ENCODE assay signal across 11 mouse cellular contexts in the genomic region with DNA sequence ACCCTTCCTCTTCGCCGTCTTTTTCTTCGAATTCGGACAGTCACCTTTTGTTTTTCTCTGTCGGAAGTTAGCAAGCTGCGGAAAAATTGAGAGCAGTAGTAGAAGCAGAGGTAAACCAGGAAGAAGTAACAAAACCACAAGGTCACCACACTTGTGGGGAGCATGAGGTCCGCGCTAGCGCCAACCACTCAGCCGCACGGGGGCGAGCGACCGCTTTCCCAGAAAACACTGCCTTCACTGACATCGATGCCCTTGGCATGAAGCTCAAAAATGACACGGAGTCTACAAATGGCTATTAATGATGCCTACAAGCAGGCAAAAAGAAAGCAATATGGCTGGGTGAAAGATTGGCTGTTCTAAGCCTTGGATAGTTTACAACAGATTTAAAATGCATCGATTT. TPM values are rescaled to one million over a fixed set of nuclear protein-coding genes. Genes with fewer than 3 reads are reported as not detected.
DNase-seq lines count a peak whose midpoint lies in the region; ATAC-seq and TF ChIP-seq lines count a peak whose summit lies in the region.
"Had no signal": no experiment of that assay in that cellular context is flagged by ENCODE, and none has a peak within 500 bp of the region (broad histone marks: within the 10 kb centered on the region; RNA-seq: fewer than 3 reads in every experiment).

Gene AC141477.1 (minus strand): TSS at position 164 of the 400 bp plus-strand sequence.

- H3K4me1 ChIP-seq in intestine, embryonic 15.5 days (replicated peaks) = peaks cover 9% of the 10 kb centered on the region; the same call in 1 of the 2 replicates
- H3K4me1 ChIP-seq in intestine, postnatal 0 days (replicated peaks; ENCODE audit: control insufficient read depth, insufficient read depth, low read length) = 0 out of 2 replicates have a peak, but pooled peaks cover 4% of the 10 kb centered on the region
- H3K4me1 ChIP-seq in E14TG2a.4 (replicated peaks; ENCODE audit: low read depth, low read length) = peaks cover 71% of the 10 kb centered on the region
- peaks cover 19% of the 10 kb centered on the region for H3K4me1 ChIP-seq in limb, embryonic 13.5 days

- H3K27ac ChIP-seq in intestine, embryonic 15.5 days = no peak within 1 kb of the TSS
- no peak within 1 kb of the TSS for H3K27ac ChIP-seq in intestine, postnatal 0 days (ENCODE audit: low read depth, low read length)
- no peak within 1 kb of the TSS for H3K27ac ChIP-seq in limb, embryonic 13.5 days

- no peak within 1 kb of the TSS for H3K9ac ChIP-seq in intestine, embryonic 15.5 days
- H3K9ac ChIP-seq in intestine, postnatal 0 days (ENCODE audit: low read depth, low read length) = no peak within 1 kb of the TSS
- peak within 1 kb of the TSS; percentile 78 for H3K9ac ChIP-seq in limb, embryonic 13.5 days

- H3K4me3 ChIP-seq in intestine, embryonic 15.5 days (replicated peaks) = peak within 1 kb of the TSS; percentile 79; the same call in 1 of the 2 replicates
- H3K4me3 ChIP-seq in intestine, postnatal 0 days (ENCODE audit: low read depth, low read length) = no peak within 1 kb of the TSS
- peak within 1 kb of the TSS; percentile 96 for H3K4me3 ChIP-seq in E14TG2a.4 (replicated peaks; ENCODE audit: low read length)
- H3K4me3 ChIP-seq in limb, embryonic 13.5 days = peak within 1 kb of the TSS; percentile 86

- H3K36me3 ChIP-seq in intestine, embryonic 15.5 days = peaks cover 21% of the 10 kb centered on the region
- peaks cover 42% of the 10 kb centered on the region for H3K36me3 ChIP-seq in intestine, postnatal 0 days (ENCODE audit: control insufficient read depth, insufficient read depth)
- peaks cover 61% of the 10 kb centered on the region for H3K36me3 ChIP-seq in E14TG2a.4 (ENCODE audit: insufficient read depth, low read length)
- peaks cover 46% of the 10 kb centered on the region for H3K36me3 ChIP-seq in limb, embryonic 13.5 days

- no peaks in the 10 kb centered on the region for H3K9me3 ChIP-seq in intestine, embryonic 15.5 days
- no peaks in the 10 kb centered on the region for H3K9me3 ChIP-seq in intestine, postnatal 0 days (ENCODE audit: control insufficient read depth)
- H3K9me3 ChIP-seq in E14TG2a.4 (ENCODE audit: low read length) = no peaks in the 10 kb centered on the region
- no peaks in the 10 kb centered on the region for H3K9me3 ChIP-seq in limb, embryonic 13.5 days

- WGBS in intestine, embryonic 15.5 days = 95% methylated on average over 17 of the region's 17 CpGs
- 96% methylated on average over 17 of the region's 17 CpGs for WGBS in intestine, postnatal 0 days
- WGBS in limb, embryonic 13.5 days = 96% methylated on average over 17 of the region's 17 CpGs

- no peaks in the 10 kb centered on the region for H3K27me3 ChIP-seq in intestine, embryonic 15.5 days (replicated peaks)
- H3K27me3 ChIP-seq in intestine, postnatal 0 days (replicated peaks; ENCODE audit: control insufficient read depth, insufficient read depth, low read length) = no peaks in the 10 kb centered on the region
- no peaks in the 10 kb centered on the region for H3K27me3 ChIP-seq in E14TG2a.4 (ENCODE audit: insufficient read depth, low read length)
- no peaks in the 10 kb centered on the region for H3K27me3 ChIP-seq in limb, embryonic 13.5 days

- peak within 1 kb of the TSS; percentile 57; the same call in 1 of the 2 replicates for H3K4me2 ChIP-seq in intestine, embryonic 15.5 days (replicated peaks)
- no peak within 1 kb of the TSS for H3K4me2 ChIP-seq in intestine, postnatal 0 days (replicated peaks; ENCODE audit: low read depth)
- H3K4me2 ChIP-seq in limb, embryonic 13.5 days (replicated peaks) = peak within 1 kb of the TSS; percentile 82

- TF ChIP-seq CTCF in intestine, postnatal 0 days (IDR thresholded peaks at IDR 0.05; ENCODE audit: low read depth) = no peak
- TF ChIP-seq CTCF in E14TG2a.4 (conservative IDR thresholded peaks at IDR 0.05; ENCODE audit: low read length) = no peak

- no peak for ATAC-seq in intestine, embryonic 15.5 days
- ATAC-seq in intestine, postnatal 0 days = no peak
- no peak for ATAC-seq in limb, embryonic 13.5 days (ENCODE audit: low FRiP score, low read depth)

- DNase-seq in CD4-positive helper T cell, adult 2 months (ENCODE audit: low read depth, low spot score) = peak; percentile 27
- no peak for DNase-seq in gastrocnemius, adult 18-20 months (ENCODE audit: low spot score)
- no peak for DNase-seq in cerebellum, adult 18-20 months
- DNase-seq: cerebellum, adult 11-12 months; kidney, postnatal 4 days; thymus, postnatal 36 days had no signal

RNA-seq across cellular contexts. Expression of gene AC141477.1, which starts in this region (rescaled TPM):
- polyA plus RNA-seq in intestine, embryonic 15.5 days (2015; fragmentation: Nextera tagmentation; extraction: Ambion mirVana) = 2.0 TPM in 1 of 2 replicates, not detected in the other
- not detected in 2 replicates for polyA plus RNA-seq in intestine, postnatal 0 days (2015; fragmentation: Nextera tagmentation; extraction: Ambion mirVana)
- not detected in 2 replicates for polyA plus RNA-seq in limb, embryonic 13.5 days (2015; fragmentation: Nextera tagmentation; extraction: Ambion mirVana)
- total RNA-seq in gastrocnemius, adult 18-20 months (2021) = not detected
- polyA plus RNA-seq: limb, embryonic 14.5 days had no signal
